Mouse (Mus musculus): Measurements from ENCODE around the gene Tmem39a. TPM values are rescaled to one million over a fixed set of nuclear protein-coding genes. Genes with fewer than 3 reads are reported as not detected.

Gene Tmem39a
- polyA plus RNA-seq (2015; fragmentation: Nextera tagmentation; extraction: Ambion mirVana) = 35.1 and 57.9 TPM in 2 replicates

DNA sequence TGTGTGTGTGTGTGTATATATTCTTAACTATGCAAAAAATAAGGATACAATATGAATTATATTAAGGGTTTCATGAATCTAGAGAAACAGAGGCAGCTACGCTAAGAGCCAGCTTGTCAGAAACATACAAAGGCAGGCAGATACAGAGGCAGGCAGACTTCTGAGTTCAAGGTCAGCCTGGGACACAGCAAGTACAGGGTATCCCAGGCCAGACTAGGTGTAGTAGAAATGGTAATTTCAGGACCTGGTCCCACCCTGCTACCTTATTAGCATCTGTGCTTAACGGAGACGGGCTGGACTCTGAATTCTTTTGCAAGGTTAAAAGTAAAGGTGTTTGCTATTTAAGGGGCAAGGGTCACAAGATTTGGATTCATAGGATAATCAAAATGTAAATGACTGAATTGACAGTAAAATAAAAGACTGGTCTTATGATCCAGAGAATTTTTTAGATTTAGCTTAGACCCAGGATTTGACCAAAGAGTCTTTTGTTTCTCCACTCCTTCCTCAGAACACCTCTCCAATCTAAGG is at the start of gene Tmem39a:
Tmem39a (plus strand) TSS at position 478 of the 528 bp plus-strand sequence.

DNA sequence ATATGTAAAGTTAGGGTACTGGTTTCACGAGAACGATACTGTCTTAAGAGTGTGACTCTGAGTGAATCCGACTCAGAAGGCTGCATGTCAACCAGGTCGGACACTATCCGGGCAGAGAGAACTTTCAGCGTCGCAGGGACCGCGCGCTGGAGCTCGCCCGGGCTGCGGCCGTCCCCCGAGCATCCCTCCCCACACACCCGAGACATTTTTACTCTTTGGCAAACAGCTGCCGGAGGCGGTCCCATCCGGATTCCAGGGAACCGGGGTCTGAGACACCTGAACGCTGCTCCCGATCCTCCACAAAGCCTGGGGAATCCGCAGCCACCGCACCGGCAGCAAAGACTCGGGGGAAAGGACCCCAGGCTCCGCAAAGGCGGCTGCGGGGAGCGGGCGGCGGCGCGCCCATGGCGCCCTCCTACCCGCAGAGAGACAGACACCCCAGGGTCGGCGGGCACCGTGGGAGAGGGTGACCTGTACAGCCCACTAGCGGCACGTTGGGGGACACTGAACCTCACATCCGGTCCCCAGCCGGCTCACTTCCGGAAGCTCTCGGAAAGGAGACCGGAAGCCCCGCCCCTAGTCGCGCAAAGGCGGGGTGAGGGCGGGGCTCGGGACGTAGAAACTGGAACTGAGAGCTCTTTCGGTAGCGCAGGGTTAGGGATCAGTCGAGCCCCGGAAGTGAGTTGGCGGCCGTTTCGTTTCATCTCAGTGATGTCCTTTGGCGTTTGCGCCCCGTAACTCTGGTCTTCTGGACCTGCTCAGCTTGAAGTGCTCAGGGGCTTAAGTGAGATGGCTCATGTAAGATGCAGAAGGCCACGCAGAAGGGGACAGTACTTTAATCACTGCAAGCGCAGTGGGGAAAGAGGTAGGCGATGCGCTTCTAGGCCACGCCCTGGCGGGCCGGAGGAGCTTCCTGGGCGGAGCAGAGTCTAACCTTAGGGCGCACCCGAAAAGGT is 36.1 kb upstream of the Tmem39a start, which contains the start of gene Timmdc1:
Timmdc1 (minus strand) TSS at position 535 of the 956 bp plus-strand sequence.

DNA sequence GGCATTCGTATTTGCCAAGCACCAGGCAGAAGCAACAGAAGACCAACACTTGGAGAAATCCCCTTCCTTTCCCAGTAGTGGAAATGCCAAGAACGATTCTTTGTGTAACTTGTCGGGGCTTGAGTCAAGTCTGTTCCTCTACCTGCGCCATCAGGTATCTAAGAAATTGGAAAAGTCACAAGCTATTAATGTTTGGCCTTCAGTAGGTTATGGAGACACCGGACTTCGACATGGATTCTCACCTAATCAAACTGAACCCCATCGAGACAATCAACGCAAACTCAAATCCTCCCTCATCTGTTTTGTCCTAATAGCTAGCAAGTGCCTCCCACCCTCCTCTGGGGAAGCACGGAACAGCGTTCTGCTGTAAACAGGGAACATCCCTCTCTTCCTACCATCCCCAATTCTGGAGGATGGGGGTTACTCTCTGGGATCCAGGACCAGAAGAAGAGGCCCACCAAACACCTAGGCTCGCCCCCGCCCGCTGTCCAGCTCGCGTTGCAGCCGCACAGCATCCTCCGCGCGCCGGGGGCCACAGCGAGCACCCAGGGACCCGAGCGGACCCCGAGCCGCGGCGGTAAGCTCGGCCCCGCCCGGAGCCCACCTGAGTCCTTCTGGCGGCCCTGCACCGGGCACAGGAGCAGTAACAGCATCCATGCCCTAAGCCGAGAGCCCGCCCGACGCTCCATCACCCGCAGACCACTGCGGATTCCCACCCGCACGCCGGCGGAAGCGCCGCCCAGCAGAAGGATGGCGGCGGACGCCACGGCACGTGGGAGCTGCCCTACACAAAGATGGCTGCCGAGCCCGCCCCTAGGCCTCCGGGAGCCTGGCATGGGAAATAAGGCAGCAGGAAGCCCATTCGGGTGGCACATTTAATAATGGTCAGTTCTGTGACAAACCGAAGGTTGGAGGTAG is 8.8 kb upstream of the Tmem39a start, which contains the start of gene Poglut1:
Poglut1 (minus strand) TSS at position 780 of the 918 bp plus-strand sequence.

Other genes with a start within 250 kb of the Tmem39a start
- 0.28 and 0.46 TPM in 2 replicates for gene Maats1, start 216.6 kb upstream of the Tmem39a start, polyA plus RNA-seq (2015; fragmentation: Nextera tagmentation; extraction: Ambion mirVana)
- 410 and 490 TPM in 2 replicates for gene Cox17, start 211.7 kb upstream of the Tmem39a start, polyA plus RNA-seq (2015; fragmentation: Nextera tagmentation; extraction: Ambion mirVana)
- gene Gm21987, start 211.7 kb upstream of the Tmem39a start, polyA plus RNA-seq (2015; fragmentation: Nextera tagmentation; extraction: Ambion mirVana) = not detected in 2 replicates
- gene Popdc2, start 196.5 kb upstream of the Tmem39a start, polyA plus RNA-seq (2015; fragmentation: Nextera tagmentation; extraction: Ambion mirVana) = 1.0 and 1.3 TPM in 2 replicates
- 16.5 and 27.5 TPM in 2 replicates for gene Pla1a, start 125.6 kb upstream of the Tmem39a start, polyA plus RNA-seq (2015; fragmentation: Nextera tagmentation; extraction: Ambion mirVana)
- gene Adprh, start 106.0 kb upstream of the Tmem39a start, polyA plus RNA-seq (2015; fragmentation: Nextera tagmentation; extraction: Ambion mirVana) = 75.0 and 90.2 TPM in 2 replicates
- gene Cd80, start 103.1 kb upstream of the Tmem39a start, polyA plus RNA-seq (2015; fragmentation: Nextera tagmentation; extraction: Ambion mirVana) = 0.05 and 0.30 TPM in 2 replicates
- gene Timmdc1, start 36.0 kb upstream of the Tmem39a start, polyA plus RNA-seq (2015; fragmentation: Nextera tagmentation; extraction: Ambion mirVana) = 21.1 and 23.6 TPM in 2 replicates
- gene Poglut1, start 8.4 kb upstream of the Tmem39a start, polyA plus RNA-seq (2015; fragmentation: Nextera tagmentation; extraction: Ambion mirVana) = 35.2 and 40.1 TPM in 2 replicates
- gene Arhgap31, start 154.6 kb downstream of the Tmem39a start, polyA plus RNA-seq (2015; fragmentation: Nextera tagmentation; extraction: Ambion mirVana) = 4.9 and 6.6 TPM in 2 replicates
- gene B4galt4, start 183.6 kb downstream of the Tmem39a start, polyA plus RNA-seq (2015; fragmentation: Nextera tagmentation; extraction: Ambion mirVana) = 20.0 and 20.8 TPM in 2 replicates
- gene Upk1b, start 241.6 kb downstream of the Tmem39a start, polyA plus RNA-seq (2015; fragmentation: Nextera tagmentation; extraction: Ambion mirVana) = 19.0 and 19.5 TPM in 2 replicates

All from adrenal gland, postnatal 0 days (tissue).